Mouse (Mus musculus) lung, embryonic 16.5 days (tissue): ENCODE results near the gene Mef2d. TPM values are rescaled to one million over a fixed set of nuclear protein-coding genes. Genes with fewer than 3 reads are reported as not detected.

ENCODE experiments used
- ATAC-seq: fragments of 200-750 bp; cut with Nextera tagmentation; 2 replicates; pipeline ENCODE4 v1.8.0; 2017; ENCODE audit warnings: low read depth, mild to moderate bottlenecking, moderate library complexity
- H3K27ac ChIP-seq: fragments of 300-500 bp; sonication (generic); 2 replicates; pipeline ENCODE4 v1.5.1; 2014; ENCODE audit warnings: mild to moderate bottlenecking, control low read depth, low read length
- H3K27me3 ChIP-seq: fragments of 300-500 bp; sonication (generic); 2 replicates; pipeline ENCODE4 v1.6.1; 2014; ENCODE audit warnings: low read depth, low read length, mixed read lengths; ENCODE audit not compliant: control insufficient read depth, insufficient read depth
- H3K36me3 ChIP-seq: fragments of 300-500 bp; sonication (generic); 2 replicates; pipeline ENCODE4 v1.6.1; 2014; ENCODE audit warnings: low read length; ENCODE audit not compliant: control insufficient read depth, insufficient read depth
- H3K4me1 ChIP-seq: fragments of 300-500 bp; sonication (generic); replicated peaks from 2 replicates; pipeline ENCODE4 v1.6.1; 2014; ENCODE audit warnings: low read length, mixed read lengths; ENCODE audit not compliant: control insufficient read depth, insufficient read depth
- H3K4me2 ChIP-seq: fragments of 300-500 bp; sonication (generic); 2 replicates; pipeline ENCODE4 v1.6.1; 2014; ENCODE audit warnings: low read depth, low read length, control low read depth
- H3K4me3 ChIP-seq: fragments of 300-500 bp; sonication (generic); 2 replicates; pipeline ENCODE4 v1.5.1; 2014; ENCODE audit warnings: mild to moderate bottlenecking, low read length, control low read depth
- H3K9ac ChIP-seq: fragments of 300-500 bp; sonication (generic); 2 replicates; pipeline ENCODE4 v1.6.1; 2014; ENCODE audit warnings: low read length, control low read depth
- H3K9me3 ChIP-seq: fragments of 300-500 bp; sonication (generic); 2 replicates; pipeline ENCODE4 v1.6.1; 2016; ENCODE audit warnings: low read length; ENCODE audit not compliant: control insufficient read depth
- WGBS: fragments of 180-500 bp; shearing (Covaris S2); extraction: QIAGEN DNeasy Blood & Tissue Kit; methylation state at CpG from one replicate; pipeline ENCODE4 v1.1.7; 2014; 5-methylcytosine and 5-hydroxymethylcytosine counted together
- polyA plus RNA-seq: library from polyadenylated mRNA; unstranded; fragments of >200 nt; fragmentation: Nextera tagmentation; extraction: Ambion mirVana; gene quantifications from 2 replicates; pipeline ENCODE4 v1.2.1, GENCODE M21; 2015

Gene Mef2d
- polyA plus RNA-seq, 1 experiment from 2014 or later, result 22.9 TPM

GRCm38 (mm10) chr3:88200161-88200971, 58.2 kb downstream of the Mef2d start:
- no peak for ATAC-seq
- Histone ChIP-seq H3K4me1 (peaks cover 6% of the 10 kb centered on the region; the same call in 1 of the 2 replicates), H3K9ac (no peak overlapping the region), H3K27ac (no peak overlapping the region), H3K9me3 (no peaks in the 10 kb centered on the region), H3K27me3 (peaks cover 83% of the 10 kb centered on the region), H3K36me3 (no peaks in the 10 kb centered on the region), H3K4me3 (peak overlapping the region; percentile 38), H3K4me2 (peak overlapping the region; percentile 53)
- 1% methylated on average over 61 of the region's 61 CpGs for WGBS

- no peak overlapping the region for H3K9ac ChIP-seq
- ATAC-seq, result no peak
Observed at GRCm38 (mm10) chr3:88200972-88201330, 58.8 kb downstream of the Mef2d start.

DNA sequence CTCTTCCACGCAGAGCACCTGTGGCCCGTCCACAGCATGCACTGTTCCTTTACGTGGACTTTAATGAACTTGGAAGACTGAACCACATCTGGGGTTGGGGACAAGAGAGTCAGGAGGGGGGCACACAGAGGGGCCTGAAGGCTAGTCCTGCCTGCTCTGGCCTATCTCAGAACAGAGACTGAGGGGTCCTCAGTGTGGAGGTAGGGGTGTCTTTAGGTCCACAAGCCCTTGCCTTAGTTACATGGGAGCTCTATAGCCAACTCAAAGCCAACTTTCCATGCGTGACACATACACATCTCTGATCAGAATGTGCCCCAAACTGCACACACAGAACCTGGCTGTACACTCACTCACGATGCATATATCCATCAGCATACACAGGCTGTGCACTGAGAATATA, 59.5 kb downstream of the Mef2d start:
- no peak for ATAC-seq
- no peak overlapping the region for H3K4me3 ChIP-seq
- no peaks in the 10 kb centered on the region for H3K9me3 ChIP-seq
- no peak overlapping the region for H3K27ac ChIP-seq
- WGBS, result 17% methylated on average over 5 of the region's 5 CpGs
- no peak overlapping the region for H3K9ac ChIP-seq
- H3K36me3 ChIP-seq, result no peaks in the 10 kb centered on the region
- peaks cover 6% of the 10 kb centered on the region; the same call in 1 of the 2 replicates for H3K4me1 ChIP-seq
- H3K4me2 ChIP-seq, result no peak overlapping the region
- peaks cover 92% of the 10 kb centered on the region for H3K27me3 ChIP-seq

More at GRCm38 (mm10) chr3:88200972-88201330, 58.8 kb downstream of the Mef2d start:
- Histone ChIP-seq H3K36me3 (no peaks in the 10 kb centered on the region), H3K27ac (no peak overlapping the region), H3K9me3 (no peaks in the 10 kb centered on the region), H3K4me3 (peak overlapping the region; percentile 38), H3K4me1 (peaks cover 6% of the 10 kb centered on the region; the same call in 1 of the 2 replicates), H3K4me2 (peak overlapping the region; percentile 53), H3K27me3 (peaks cover 88% of the 10 kb centered on the region)
- under 1% methylated on average over 37 of the region's 37 CpGs for WGBS

DNA sequence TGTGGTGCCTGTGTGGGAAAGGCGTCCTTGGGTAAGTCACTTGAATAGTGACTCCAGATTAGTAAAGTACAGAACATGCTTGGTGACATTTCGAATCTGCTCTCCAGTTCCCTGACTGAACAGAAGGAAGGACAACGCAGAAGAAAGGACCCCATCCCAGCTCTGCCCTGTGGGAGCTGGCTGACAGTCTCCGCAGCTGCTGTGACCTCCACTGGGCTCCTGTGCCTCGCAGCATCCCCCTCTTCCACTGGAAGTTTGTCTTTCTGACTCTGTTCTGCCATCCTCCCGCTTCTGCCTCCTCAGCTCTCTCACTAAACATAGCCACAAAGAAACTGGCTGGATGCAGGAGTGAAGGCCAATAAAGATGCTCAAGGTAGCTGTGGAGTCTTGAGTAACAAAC, 60.8 kb downstream of the Mef2d start:
- no peak overlapping the region for H3K27ac ChIP-seq
- WGBS, result 2% methylated on average over 6 of the region's 6 CpGs
- ATAC-seq, result no peak

DNA sequence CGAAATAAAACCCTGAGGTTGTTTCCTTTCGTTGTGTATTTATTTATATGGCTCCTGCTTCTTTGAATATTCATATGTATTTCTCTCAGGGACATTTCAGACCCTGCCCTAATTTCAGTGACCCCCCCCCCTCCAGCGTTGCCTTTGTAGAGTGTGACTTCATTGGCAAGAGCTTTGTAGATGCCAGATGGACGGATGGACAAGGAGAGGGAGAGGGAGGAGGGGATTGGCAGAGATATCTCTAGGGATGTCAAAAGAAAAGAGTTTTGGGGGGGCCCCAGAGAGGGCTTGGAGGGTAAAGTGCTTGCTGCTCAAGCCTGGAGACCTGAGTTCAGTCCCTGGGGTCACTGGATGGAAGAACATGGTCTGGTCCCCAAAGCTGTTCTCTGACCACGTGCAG, 61.3 kb downstream of the Mef2d start:
- Histone ChIP-seq H3K4me2 (no peak overlapping the region), H3K27ac (no peak overlapping the region), H3K27me3 (peaks cover 94% of the 10 kb centered on the region), H3K4me1 (peaks cover 6% of the 10 kb centered on the region; the same call in 1 of the 2 replicates), H3K9ac (no peak overlapping the region), H3K9me3 (no peaks in the 10 kb centered on the region), H3K4me3 (no peak overlapping the region), H3K36me3 (no peaks in the 10 kb centered on the region)
- ATAC-seq, result no peak
- WGBS, result 15% methylated on average over 5 of the region's 5 CpGs

More for the DNA sequence above, 60.8 kb downstream of the Mef2d start:
- Histone ChIP-seq H3K4me2 (no peak overlapping the region), H3K36me3 (no peaks in the 10 kb centered on the region), H3K9ac (no peak overlapping the region), H3K4me3 (no peak overlapping the region), H3K9me3 (no peaks in the 10 kb centered on the region), H3K27me3 (peaks cover 94% of the 10 kb centered on the region), H3K4me1 (peaks cover 6% of the 10 kb centered on the region; the same call in 1 of the 2 replicates)

- Histone ChIP-seq H3K4me3 (no peak overlapping the region), H3K27ac (no peak overlapping the region), H3K36me3 (no peaks in the 10 kb centered on the region), H3K27me3 (peaks cover 94% of the 10 kb centered on the region), H3K9ac (no peak overlapping the region), H3K9me3 (no peaks in the 10 kb centered on the region), H3K4me2 (no peak overlapping the region), H3K4me1 (peaks cover 6% of the 10 kb centered on the region; the same call in 1 of the 2 replicates)
- 5% methylated on average over 7 of the region's 7 CpGs for whole genome bisulfite sequencing
- no peak for ATAC-seq
Observed at GRCm38 (mm10) chr3:88203999-88204700, 62.0 kb downstream of the Mef2d start.

- Histone ChIP-seq H3K27me3 (peaks cover 94% of the 10 kb centered on the region), H3K36me3 (no peaks in the 10 kb centered on the region), H3K9ac (no peak overlapping the region), H3K27ac (no peak overlapping the region), H3K4me3 (no peak overlapping the region), H3K9me3 (no peaks in the 10 kb centered on the region), H3K4me2 (no peak overlapping the region), H3K4me1 (peaks cover 6% of the 10 kb centered on the region; the same call in 1 of the 2 replicates)
- no peak for ATAC-seq
- 26% methylated on average over 1 of the region's 1 CpGs for WGBS
Observed at GRCm38 (mm10) chr3:88204751-88205150, 62.6 kb downstream of the Mef2d start.

- no peaks in the 10 kb centered on the region for H3K9me3 ChIP-seq
- no peak overlapping the region for H3K4me3 ChIP-seq
- no peak overlapping the region for H3K4me2 ChIP-seq
- WGBS, result 13% methylated on average over 4 of the region's 4 CpGs
- H3K36me3 ChIP-seq, result no peaks in the 10 kb centered on the region
- no peak overlapping the region for H3K9ac ChIP-seq
- no peak overlapping the region for H3K27ac ChIP-seq
- peaks cover 97% of the 10 kb centered on the region for H3K27me3 ChIP-seq
- no peak for ATAC-seq
- H3K4me1 ChIP-seq, result peaks cover 6% of the 10 kb centered on the region; the same call in 1 of the 2 replicates
Observed at GRCm38 (mm10) chr3:88205176-88205562, 63.0 kb downstream of the Mef2d start.
